26 mouse cellular contexts compared by ENCODE assay signal in the genomic region with DNA sequence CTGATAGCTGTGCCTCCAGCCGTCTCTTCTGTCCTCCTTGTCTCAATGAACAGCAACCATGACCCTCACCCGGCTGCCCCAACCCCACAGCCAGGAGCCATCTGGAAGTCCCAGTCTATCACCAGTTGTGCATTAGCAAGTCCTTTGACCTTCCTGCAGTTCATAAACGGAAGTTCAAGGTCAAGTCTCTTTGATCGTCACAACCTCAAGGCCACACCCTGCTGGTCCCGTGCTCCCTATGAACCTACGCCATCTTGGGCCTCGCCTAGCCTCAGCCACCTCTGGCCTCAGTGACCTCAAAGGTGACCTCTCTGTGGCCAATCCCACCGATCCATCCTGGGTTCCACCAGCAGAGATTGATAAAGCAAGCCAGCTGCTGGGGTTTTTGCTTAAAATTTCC.
"Had no signal": no experiment of that assay in that cellular context is flagged by ENCODE, and none has a peak within 500 bp of the region (broad histone marks: within the 10 kb centered on the region; RNA-seq: fewer than 3 reads in every experiment).

No protein-coding gene starts in this region.

- H3K9me3 ChIP-seq: embryonic facial prominence, embryonic 10.5 days; embryonic facial prominence, embryonic 12.5 days; embryonic facial prominence, embryonic 13.5 days; embryonic facial prominence, embryonic 15.5 days; forebrain, embryonic 10.5 days; forebrain, embryonic 12.5 days; forebrain, embryonic 13.5 days; forebrain, embryonic 15.5 days; heart, embryonic 10.5 days had no signal

- ATAC-seq: forebrain, embryonic 13.5 days; forebrain, embryonic 14.5 days; forebrain, embryonic 15.5 days; forebrain, embryonic 16.5 days; forebrain, postnatal 0 days had no signal

- H3K4me1 ChIP-seq: embryonic facial prominence, embryonic 13.5 days had no signal

- H3K27ac ChIP-seq: embryonic facial prominence, embryonic 10.5 days; embryonic facial prominence, embryonic 12.5 days; embryonic facial prominence, embryonic 13.5 days; embryonic facial prominence, embryonic 15.5 days; forebrain, embryonic 10.5 days; forebrain, embryonic 12.5 days; forebrain, embryonic 13.5 days; forebrain, embryonic 15.5 days; gastrocnemius, adult 2 months; heart, adult 2 months; heart, embryonic 10.5 days had no signal

- H3K4me3 ChIP-seq: embryonic facial prominence, embryonic 10.5 days; embryonic facial prominence, embryonic 12.5 days; embryonic facial prominence, embryonic 13.5 days; embryonic facial prominence, embryonic 15.5 days; erythroblast, embryonic 14.5 days; forebrain, embryonic 10.5 days; forebrain, embryonic 12.5 days; forebrain, embryonic 13.5 days; forebrain, embryonic 15.5 days; gastrocnemius, adult 2 months; heart, adult 2 months; heart, embryonic 10.5 days had no signal

- H3K27me3 ChIP-seq: embryonic facial prominence, embryonic 12.5 days; forebrain, embryonic 12.5 days; forebrain, embryonic 13.5 days; forebrain, embryonic 15.5 days had no signal

- H3K36me3 ChIP-seq: embryonic facial prominence, embryonic 10.5 days; embryonic facial prominence, embryonic 12.5 days; embryonic facial prominence, embryonic 13.5 days; embryonic facial prominence, embryonic 15.5 days; forebrain, embryonic 10.5 days; forebrain, embryonic 12.5 days; forebrain, embryonic 15.5 days; heart, embryonic 10.5 days had no signal

- DNase-seq: cerebellum, postnatal 10 days; cerebellum, postnatal 14 days; cerebellum, postnatal 25 days; cerebellum, postnatal 36 days; embryo, embryonic 11 days; forebrain, postnatal 0 days; gastrocnemius, adult 2 months; gastrocnemius, postnatal 10 days; gastrocnemius, postnatal 14 days; gastrocnemius, postnatal 25 days; gastrocnemius, postnatal 36 days; heart, adult 11 months; heart, adult 18-20 months; heart, adult 2 months had no signal
